Mouse (Mus musculus): ENCODE results near the gene Ccl19.
"Not testable (repeated sequence)": the region's sequence is repeated elsewhere in the genome, so short reads cannot be mapped to it uniquely, and the experiment has no call there.

Ccl19 gene

DNA sequence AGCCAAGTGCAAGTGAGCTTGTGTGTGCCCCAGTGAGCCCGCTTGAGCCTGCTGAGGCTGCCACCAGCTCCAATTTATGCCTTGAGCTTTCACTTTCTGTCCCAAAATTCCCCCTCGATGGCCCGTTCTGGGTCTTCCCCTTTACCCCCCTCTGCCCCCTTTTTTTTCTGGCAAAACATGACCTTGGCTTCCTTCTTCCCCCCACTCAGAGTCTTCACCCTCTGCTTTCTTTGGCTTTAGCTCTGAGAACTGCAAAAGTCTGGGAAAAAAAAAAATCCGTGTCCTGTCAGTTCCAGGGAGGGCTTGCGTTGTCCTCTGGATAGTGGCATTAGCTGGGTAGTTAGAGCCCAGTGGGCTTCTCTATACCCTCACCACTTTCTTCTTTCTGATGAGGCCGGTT lies at the start of gene Ccl19:
Gene Ccl19, minus strand, starts transcription at position 101 of the 400 bp plus-strand sequence.
- not testable (repeated sequence) for DNase-seq (ENCODE audit: low read depth, low spot score)

DNA sequence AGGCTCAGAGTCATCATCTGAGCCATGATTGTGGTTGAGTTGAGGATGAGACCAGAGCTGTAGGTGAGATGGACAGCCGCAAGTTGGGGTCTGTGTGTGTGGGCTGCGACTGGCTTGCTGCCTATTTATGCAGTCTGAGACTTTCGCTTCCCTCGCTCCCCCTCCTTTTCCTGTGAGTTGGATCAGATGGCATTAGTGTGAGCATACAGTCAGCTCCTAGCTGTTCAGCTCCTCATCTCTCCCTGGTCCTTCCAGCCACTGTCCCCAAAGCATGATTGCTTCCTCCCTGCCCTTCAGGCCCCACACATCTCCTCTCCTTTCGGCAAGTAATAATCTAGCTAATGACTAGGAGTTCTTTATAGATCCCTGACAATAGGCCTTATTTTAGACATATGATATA lies 17.5 kb upstream of the Ccl19 start, which contains the start of gene Ccl21a:
Gene Ccl21a, minus strand, starts transcription at position 101 of the 400 bp plus-strand sequence.
- DNase-seq (ENCODE audit: low read depth, low spot score), result not testable (repeated sequence)

DNA sequence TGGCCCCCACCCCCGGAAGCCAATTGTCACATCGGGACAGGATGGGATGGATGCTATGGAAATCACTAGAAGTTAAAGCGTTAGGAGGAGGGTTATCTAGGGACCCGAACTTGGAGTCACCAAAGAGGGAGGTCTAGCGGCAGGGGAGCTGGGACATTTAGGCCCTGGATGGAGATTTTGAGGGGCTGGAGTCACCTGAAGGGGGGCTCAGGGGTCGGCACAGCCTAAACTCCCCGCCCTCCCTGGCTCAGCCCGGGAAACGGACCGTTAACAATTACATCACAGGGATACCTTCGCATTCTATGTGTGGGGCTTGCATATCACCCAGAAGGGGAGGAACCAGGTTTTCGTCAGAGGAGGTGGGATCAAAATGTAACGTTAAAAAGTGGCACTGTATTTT lies 21.1 kb downstream of the Ccl19 start, which contains the start of gene 4930578G10Rik:
Gene 4930578G10Rik, plus strand, starts transcription at position 301 of the 400 bp plus-strand sequence.
- not testable (repeated sequence) for DNase-seq (ENCODE audit: low read depth, low spot score)
